Mouse (Mus musculus): ENCODE results near the gene Zfp113. TPM values are rescaled to one million over a fixed set of nuclear protein-coding genes. Genes with fewer than 3 reads are reported as not detected.

Zfp113 gene
- polyA plus RNA-seq, 1 experiment from 2014 or later, result 11.6 TPM

- DNase-seq (ENCODE audit: low spot score) (peak; percentile 94), ATAC-seq (ENCODE audit: low read depth) (peak; percentile 91)
- peak within 1 kb of the TSS; percentile 78 for H3K27ac ChIP-seq (replicated peaks; ENCODE audit: low read depth, low read length)
- H3K4me3 ChIP-seq (ENCODE audit: low read depth, low read length), result peak within 1 kb of the TSS; percentile 87
- WGBS, result under 1% methylated on average over 31 of the region's 31 CpGs
- H3K9me3 ChIP-seq (ENCODE audit: control insufficient read depth, low read length), result no peaks in the 10 kb centered on the region
- peaks cover 5% of the 10 kb centered on the region; the same call in 1 of the 2 replicates for H3K4me1 ChIP-seq (ENCODE audit: control insufficient read depth, insufficient read depth, low read length)
- H3K9ac ChIP-seq (ENCODE audit: low read depth, low read length), result peak within 1 kb of the TSS; percentile 73
- peaks cover 48% of the 10 kb centered on the region for H3K36me3 ChIP-seq (ENCODE audit: control insufficient read depth, insufficient read depth, low read length)
- H3K27me3 ChIP-seq (replicated peaks; ENCODE audit: control insufficient read depth, insufficient read depth, low read length), result no peaks in the 10 kb centered on the region
- H3K4me2 ChIP-seq (ENCODE audit: low read depth, low read length), result peak within 1 kb of the TSS; percentile 85
Observed at GRCm38 (mm10) chr5:138186950-138187638, 31.6 kb upstream of the Zfp113 start, which contains the start of the genes Taf6 and Cnpy4. Gene Taf6 (minus strand): TSS chr5:138187451. Gene Cnpy4 (plus strand): TSS chr5:138187485.

- Histone ChIP-seq H3K4me2 (ENCODE audit: low read depth, low read length) (peak overlapping the region; percentile 86), H3K4me1 (ENCODE audit: control insufficient read depth, insufficient read depth, low read length) (peaks cover 15% of the 10 kb centered on the region), H3K36me3 (ENCODE audit: control insufficient read depth, insufficient read depth, low read length) (peaks cover 63% of the 10 kb centered on the region), H3K4me3 (ENCODE audit: low read depth, low read length) (peak overlapping the region; percentile 72; the same call in 1 of the 2 replicates), H3K27ac (replicated peaks; ENCODE audit: low read depth, low read length) (no peak overlapping the region), H3K27me3 (replicated peaks; ENCODE audit: control insufficient read depth, insufficient read depth, low read length) (no peaks in the 10 kb centered on the region), H3K9ac (ENCODE audit: low read depth, low read length) (no peak overlapping the region), H3K9me3 (ENCODE audit: control insufficient read depth, low read length) (no peaks in the 10 kb centered on the region)
- peak; percentile 25 for DNase-seq (ENCODE audit: low spot score)
- no peak for ATAC-seq (ENCODE audit: low read depth)
- WGBS, result 76% methylated on average over 3 of the region's 3 CpGs
Observed at GRCm38 (mm10) chr5:138173217-138173616, 17.7 kb upstream of the Zfp113 start.

- Histone ChIP-seq H3K4me1 (ENCODE audit: control insufficient read depth, insufficient read depth, low read length) (peaks cover 15% of the 10 kb centered on the region), H3K36me3 (ENCODE audit: control insufficient read depth, insufficient read depth, low read length) (peaks cover 63% of the 10 kb centered on the region), H3K4me2 (ENCODE audit: low read depth, low read length) (peak within 1 kb of the TSS; percentile 86), H3K27me3 (replicated peaks; ENCODE audit: control insufficient read depth, insufficient read depth, low read length) (no peaks in the 10 kb centered on the region), H3K9me3 (ENCODE audit: control insufficient read depth, low read length) (no peaks in the 10 kb centered on the region), H3K9ac (ENCODE audit: low read depth, low read length) (peak within 1 kb of the TSS; percentile 84), H3K27ac (replicated peaks; ENCODE audit: low read depth, low read length) (peak within 1 kb of the TSS; percentile 95), H3K4me3 (ENCODE audit: low read depth, low read length) (peak within 1 kb of the TSS; percentile 72)
- ATAC-seq (ENCODE audit: low read depth), result peak; percentile 94
- WGBS, result under 1% methylated on average over 54 of the region's 54 CpGs
- DNase-seq (ENCODE audit: low spot score), result peak; percentile 99
Observed at GRCm38 (mm10) chr5:138171695-138172491, 16.3 kb upstream of the Zfp113 start, which contains the start of the genes Ap4m1 and Mcm7. Gene Ap4m1 (plus strand): TSS chr5:138172002. Gene Mcm7 (minus strand): TSS chr5:138172422.

GRCm38 (mm10) chr5:138170936-138171561, 15.5 kb upstream of the Zfp113 start:
- Histone ChIP-seq H3K4me3 (ENCODE audit: low read depth, low read length) (peak overlapping the region; percentile 72), H3K9me3 (ENCODE audit: control insufficient read depth, low read length) (no peaks in the 10 kb centered on the region), H3K27me3 (replicated peaks; ENCODE audit: control insufficient read depth, insufficient read depth, low read length) (no peaks in the 10 kb centered on the region), H3K4me2 (ENCODE audit: low read depth, low read length) (peak overlapping the region; percentile 86), H3K4me1 (ENCODE audit: control insufficient read depth, insufficient read depth, low read length) (peaks cover 15% of the 10 kb centered on the region), H3K36me3 (ENCODE audit: control insufficient read depth, insufficient read depth, low read length) (peaks cover 64% of the 10 kb centered on the region), H3K27ac (replicated peaks; ENCODE audit: low read depth, low read length) (peak overlapping the region; percentile 93), H3K9ac (ENCODE audit: low read depth, low read length) (peak overlapping the region; percentile 84)
- under 1% methylated on average over 35 of the region's 47 CpGs for WGBS
- DNase-seq (ENCODE audit: low spot score) (peak; percentile 98), ATAC-seq (ENCODE audit: low read depth) (peak; percentile 83)

- H3K27ac ChIP-seq (replicated peaks; ENCODE audit: low read depth, low read length), result no peak overlapping the region
- no peak overlapping the region for H3K4me2 ChIP-seq (ENCODE audit: low read depth, low read length)
- no peaks in the 10 kb centered on the region for H3K27me3 ChIP-seq (replicated peaks; ENCODE audit: control insufficient read depth, insufficient read depth, low read length)
- no peak overlapping the region for H3K9ac ChIP-seq (ENCODE audit: low read depth, low read length)
- no peak overlapping the region for H3K4me3 ChIP-seq (ENCODE audit: low read depth, low read length)
- H3K36me3 ChIP-seq (ENCODE audit: control insufficient read depth, insufficient read depth, low read length), result peaks cover 74% of the 10 kb centered on the region
- 80% methylated on average over 8 of the region's 8 CpGs for WGBS
- H3K9me3 ChIP-seq (ENCODE audit: control insufficient read depth, low read length), result no peaks in the 10 kb centered on the region
- peaks cover 16% of the 10 kb centered on the region for H3K4me1 ChIP-seq (ENCODE audit: control insufficient read depth, insufficient read depth, low read length)
- no peak for ATAC-seq (ENCODE audit: low read depth)
- no peak for DNase-seq (ENCODE audit: low spot score)
Observed at GRCm38 (mm10) chr5:138165594-138165993, 10.1 kb upstream of the Zfp113 start.

GRCm38 (mm10) chr5:138163610-138164009, 8.1 kb upstream of the Zfp113 start:
- ATAC-seq (ENCODE audit: low read depth), result no peak
- Histone ChIP-seq H3K36me3 (ENCODE audit: control insufficient read depth, insufficient read depth, low read length) (peaks cover 61% of the 10 kb centered on the region), H3K4me3 (ENCODE audit: low read depth, low read length) (no peak overlapping the region), H3K27me3 (replicated peaks; ENCODE audit: control insufficient read depth, insufficient read depth, low read length) (no peaks in the 10 kb centered on the region), H3K27ac (replicated peaks; ENCODE audit: low read depth, low read length) (no peak overlapping the region), H3K4me2 (ENCODE audit: low read depth, low read length) (no peak overlapping the region), H3K9me3 (ENCODE audit: control insufficient read depth, low read length) (no peaks in the 10 kb centered on the region), H3K9ac (ENCODE audit: low read depth, low read length) (no peak overlapping the region), H3K4me1 (ENCODE audit: control insufficient read depth, insufficient read depth, low read length) (peaks cover 12% of the 10 kb centered on the region)
- WGBS, result 73% methylated on average over 10 of the region's 10 CpGs
- no peak for DNase-seq (ENCODE audit: low spot score)

- Histone ChIP-seq H3K9me3 (ENCODE audit: control insufficient read depth, low read length) (no peaks in the 10 kb centered on the region), H3K4me1 (ENCODE audit: control insufficient read depth, insufficient read depth, low read length) (peaks cover 12% of the 10 kb centered on the region), H3K4me2 (ENCODE audit: low read depth, low read length) (no peak overlapping the region), H3K9ac (ENCODE audit: low read depth, low read length) (no peak overlapping the region), H3K27me3 (replicated peaks; ENCODE audit: control insufficient read depth, insufficient read depth, low read length) (no peaks in the 10 kb centered on the region), H3K27ac (replicated peaks; ENCODE audit: low read depth, low read length) (no peak overlapping the region), H3K36me3 (ENCODE audit: control insufficient read depth, insufficient read depth, low read length) (peaks cover 55% of the 10 kb centered on the region), H3K4me3 (ENCODE audit: low read depth, low read length) (no peak overlapping the region)
- WGBS, result 79% methylated on average over 6 of the region's 6 CpGs
- ATAC-seq (ENCODE audit: low read depth) (no peak), DNase-seq (ENCODE audit: low spot score) (no peak)
Observed at GRCm38 (mm10) chr5:138163046-138163445, 7.5 kb upstream of the Zfp113 start.
